ENCODE assay signal across 8 mouse cellular contexts in the genomic region with DNA sequence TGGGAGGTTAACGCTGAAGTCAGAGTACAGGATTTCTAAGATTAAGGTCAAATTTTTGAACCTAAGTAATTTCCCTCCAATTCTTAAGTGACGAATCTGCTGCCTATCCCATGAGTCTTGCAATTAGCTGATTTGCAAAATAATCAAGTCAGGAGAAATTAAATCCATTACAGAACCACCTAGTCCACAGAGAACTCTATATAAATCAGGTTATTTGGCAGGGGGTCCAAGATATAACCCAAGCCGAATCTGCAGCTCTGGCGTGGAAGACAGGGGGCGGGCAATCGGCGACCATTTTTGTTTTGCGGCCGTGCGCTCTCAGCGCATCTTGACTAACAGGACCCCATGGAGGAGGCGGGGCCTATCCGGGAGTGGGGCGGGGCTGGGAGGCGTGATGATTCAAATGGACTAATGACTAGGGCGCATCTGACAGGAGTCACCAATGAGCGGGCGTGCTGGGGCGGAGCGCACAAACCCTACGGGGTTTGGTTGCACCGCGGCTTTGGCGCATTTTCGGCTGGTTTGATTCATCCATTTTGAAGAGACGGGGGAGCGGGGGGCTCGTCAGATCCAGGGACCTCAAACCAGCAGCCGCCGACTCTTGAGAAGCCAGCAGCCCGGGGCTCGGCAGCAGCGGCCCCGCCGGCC. TPM values are rescaled to one million over a fixed set of nuclear protein-coding genes. Genes with fewer than 3 reads are reported as not detected.
A peak's percentile ranks its signal among the peaks of the same experiment; 100 is the strongest.
DNase-seq lines count a peak whose midpoint lies in the region; ATAC-seq and TF ChIP-seq lines count a peak whose summit lies in the region.

Gene Nucks1, plus strand, starts transcription at position 534 of the 648 bp plus-strand sequence.

- under 1% methylated on average over 35 of the region's 35 CpGs for WGBS in bone marrow, adult 2 months
- 1% methylated on average over 34 of the region's 35 CpGs for WGBS in embryonic facial prominence, embryonic 15.5 days
- WGBS in limb, embryonic 14.5 days, result under 1% methylated on average over 34 of the region's 35 CpGs
- under 1% methylated on average over 35 of the region's 35 CpGs for WGBS in midbrain, postnatal 0 days

- peak within 1 kb of the TSS; percentile 99 for H3K27ac ChIP-seq in bone marrow, adult 2 months (ENCODE audit: control insufficient read depth, insufficient read depth, low read depth, low read length, poor library complexity)
- H3K27ac ChIP-seq in embryonic facial prominence, embryonic 15.5 days (replicated peaks), result peak within 1 kb of the TSS; percentile 99
- peak within 1 kb of the TSS; percentile 99 for H3K27ac ChIP-seq in limb, embryonic 14.5 days (replicated peaks; ENCODE audit: low read depth, low read length)
- H3K27ac ChIP-seq in midbrain, postnatal 0 days (ENCODE audit: low read depth, low read length), result peak within 1 kb of the TSS; percentile 100

- peak within 1 kb of the TSS; percentile 56 for H3K4me2 ChIP-seq in embryonic facial prominence, embryonic 15.5 days (replicated peaks)
- H3K4me2 ChIP-seq in limb, embryonic 14.5 days (replicated peaks; ENCODE audit: low read depth, low read length, severe bottlenecking), result peak within 1 kb of the TSS; percentile 68
- H3K4me2 ChIP-seq in midbrain, postnatal 0 days (ENCODE audit: low read depth, low read length, poor library complexity, severe bottlenecking), result peak within 1 kb of the TSS; percentile 80

- peak within 1 kb of the TSS; percentile 98 for H3K4me3 ChIP-seq in bone marrow, adult 2 months (replicated peaks; ENCODE audit: control insufficient read depth, low read depth, low read length)
- H3K4me3 ChIP-seq in embryonic facial prominence, embryonic 15.5 days (replicated peaks), result peak within 1 kb of the TSS; percentile 94
- peak within 1 kb of the TSS; percentile 95 for H3K4me3 ChIP-seq in limb, embryonic 14.5 days (replicated peaks; ENCODE audit: low read length)
- H3K4me3 ChIP-seq in midbrain, postnatal 0 days (ENCODE audit: low read depth, low read length), result peak within 1 kb of the TSS; percentile 97

- H3K4me1 ChIP-seq in bone marrow, adult 2 months (ENCODE audit: control insufficient read depth, insufficient read depth, low read length), result no peaks in the 10 kb centered on the region; the same call in 1 of the 2 replicates
- peaks cover 10% of the 10 kb centered on the region; the same call in 1 of the 2 replicates for H3K4me1 ChIP-seq in embryonic facial prominence, embryonic 15.5 days
- H3K4me1 ChIP-seq in limb, embryonic 14.5 days (ENCODE audit: control insufficient read depth, insufficient read depth, low read length), result peaks cover 3% of the 10 kb centered on the region
- no peaks in the 10 kb centered on the region for H3K4me1 ChIP-seq in midbrain, postnatal 0 days (ENCODE audit: insufficient read depth, low read length)

- no peaks in the 10 kb centered on the region for H3K9me3 ChIP-seq in embryonic facial prominence, embryonic 15.5 days (replicated peaks)
- no peaks in the 10 kb centered on the region for H3K9me3 ChIP-seq in limb, embryonic 14.5 days (ENCODE audit: control insufficient read depth, low read length)
- H3K9me3 ChIP-seq in midbrain, postnatal 0 days (ENCODE audit: low read length), result no peaks in the 10 kb centered on the region

- peak within 1 kb of the TSS; percentile 98 for H3K9ac ChIP-seq in embryonic facial prominence, embryonic 15.5 days
- H3K9ac ChIP-seq in limb, embryonic 14.5 days (ENCODE audit: low read depth, low read length, severe bottlenecking), result peak within 1 kb of the TSS; percentile 98
- peak within 1 kb of the TSS; percentile 100 for H3K9ac ChIP-seq in midbrain, postnatal 0 days (replicated peaks; ENCODE audit: low read length, poor library complexity, severe bottlenecking)

- TF ChIP-seq CTCF in bone marrow, adult 2 months (IDR thresholded peaks at IDR 0.05; ENCODE audit: control insufficient read depth, insufficient read depth, low read length), result no peak
- TF ChIP-seq CTCF in midbrain, postnatal 0 days (IDR thresholded peaks at IDR 0.05), result peak; percentile 76

- peak; percentile 99 for DNase-seq in 416B (ENCODE audit: low read depth)
- peak; percentile 99 for DNase-seq in heart, adult 8-10 months (ENCODE audit: low spot score)
- peak; percentile 100 for DNase-seq in kidney, adult 9 months
- DNase-seq in limb, embryonic 14.5 days (ENCODE audit: low spot score), result peak; percentile 99
- DNase-seq in midbrain, postnatal 0 days (ENCODE audit: low spot score), result peak; percentile 99
- DNase-seq in spleen, postnatal 14 days (ENCODE audit: low spot score in 2 of 2), result peak; percentile 99

- peak; percentile 99 for ATAC-seq in embryonic facial prominence, embryonic 15.5 days (ENCODE audit: insufficient number of reproducible peaks, low FRiP score, low TSS enrichment, low read depth)
- ATAC-seq in limb, embryonic 14.5 days (ENCODE audit: low FRiP score, low read depth), result peak; percentile 99
- peak; percentile 99 for ATAC-seq in midbrain, postnatal 0 days (ENCODE audit: low FRiP score)

- peaks cover 12% of the 10 kb centered on the region for H3K27me3 ChIP-seq in embryonic facial prominence, embryonic 15.5 days
- H3K27me3 ChIP-seq in limb, embryonic 14.5 days (ENCODE audit: control insufficient read depth, insufficient read depth, low read length), result no peaks in the 10 kb centered on the region; the same call in 1 of the 2 replicates
- H3K27me3 ChIP-seq in midbrain, postnatal 0 days (ENCODE audit: insufficient read depth, low read length), result no peaks in the 10 kb centered on the region

- H3K36me3 ChIP-seq in embryonic facial prominence, embryonic 15.5 days, result peaks cover 3% of the 10 kb centered on the region; the same call in 1 of the 2 replicates
- no peaks in the 10 kb centered on the region for H3K36me3 ChIP-seq in limb, embryonic 14.5 days (ENCODE audit: control insufficient read depth, insufficient read depth, low read length)
- H3K36me3 ChIP-seq in midbrain, postnatal 0 days (ENCODE audit: insufficient read depth, low read length), result no peaks in the 10 kb centered on the region

- TF ChIP-seq POLR2A in bone marrow, adult 2 months (IDR thresholded peaks at IDR 0.05; ENCODE audit: borderline replicate concordance, control insufficient read depth, low read depth, low read length), result no peak
- TF ChIP-seq POLR2A in limb, embryonic 14.5 days (IDR thresholded peaks at IDR 0.05; ENCODE audit: borderline replicate concordance, extremely low read depth, insufficient read depth, insufficient read length), result 0 out of 2 replicates have a peak, but pooled peaks have one; percentile 51

RNA-seq across cellular contexts. Expression of gene Nucks1, which starts in this region (rescaled TPM):
- 78.2 and 86.6 TPM in 2 replicates for polyA plus RNA-seq in bone marrow, adult 2 months (2011; ENCODE audit: insufficient read depth, insufficient read length, low replicate concordance, missing spikeins)
- 60.5 and 67.0 TPM in 2 replicates for polyA plus RNA-seq in embryonic facial prominence, embryonic 15.5 days (2015; fragmentation: Nextera tagmentation; extraction: Ambion mirVana)
- 10 to 100 TPM; 55.6 to 68.7 (median 62.6) TPM for total RNA-seq in heart, adult 8-10 months (2022)
- polyA plus RNA-seq in limb, embryonic 14.5 days (2012; rRNA removed), result 68.0 and 68.4 TPM in 2 replicates
- polyA plus RNA-seq in limb, embryonic 14.5 days (2014; fragmentation: Nextera tagmentation; extraction: Ambion mirVana), result 52.0 and 53.9 TPM in 2 replicates
- total RNA-seq in midbrain, postnatal 0 days (2014; rRNA removed), result 121 and 140 TPM in 2 replicates
- polyA plus RNA-seq in midbrain, postnatal 0 days (2015; fragmentation: Nextera tagmentation; extraction: Ambion mirVana), result 41.3 and 51.7 TPM in 2 replicates

Comparison
In these comparisons a context has a peak if more than half of its experiments do, and no peak if none do; other contexts are left out.
1. Peak in every context shown above with its lines: DNase-seq, ATAC-seq, H3K4me3 ChIP-seq and H3K27ac ChIP-seq.